In genomic region chr15:98953401-98954356, GRCm38 (mm10) we compare ENCODE assay signal across 8 mouse cellular contexts. TPM values are rescaled to one million over a fixed set of nuclear protein-coding genes. Genes with fewer than 3 reads are reported as not detected.
A peak's percentile ranks its signal among the peaks of the same experiment; 100 is the strongest.
DNase-seq lines count a peak whose midpoint lies in the region; ATAC-seq and TF ChIP-seq lines count a peak whose summit lies in the region.

Gm49450 (minus strand) TSS chr15:98953551.
Tuba1a (minus strand) TSS chr15:98953703.

- peak; percentile 99 for ATAC-seq in forebrain, embryonic 12.5 days (ENCODE audit: low FRiP score)
- peak; percentile 99 for ATAC-seq in heart, embryonic 16.5 days (replicated peaks; ENCODE audit: extremely low read depth, insufficient read depth, low FRiP score)
- peak; percentile 75 for ATAC-seq in liver, embryonic 14.5 days (ENCODE audit: insufficient read depth)
- ATAC-seq in stomach, postnatal 0 days (ENCODE audit: low FRiP score, low TSS enrichment), result peak; percentile 96

- peaks cover 22% of the 10 kb centered on the region for H3K36me3 ChIP-seq in E14TG2a.4 (ENCODE audit: insufficient read depth, low read length)
- peaks cover 16% of the 10 kb centered on the region for H3K36me3 ChIP-seq in forebrain, embryonic 12.5 days (replicated peaks)
- H3K36me3 ChIP-seq in heart, embryonic 16.5 days (ENCODE audit: control insufficient read depth, insufficient read depth), result 0 out of 2 replicates have a peak, but pooled peaks cover 4% of the 10 kb centered on the region
- no peaks in the 10 kb centered on the region for H3K36me3 ChIP-seq in liver, embryonic 14.5 days (replicated peaks; ENCODE audit: control insufficient read depth, insufficient read depth, low read depth)
- H3K36me3 ChIP-seq in stomach, postnatal 0 days (ENCODE audit: control insufficient read depth, insufficient read depth, low read length), result no peaks in the 10 kb centered on the region; the same call in 1 of the 2 replicates

- H3K4me1 ChIP-seq in E14TG2a.4 (replicated peaks; ENCODE audit: low read depth, low read length), result peaks cover 40% of the 10 kb centered on the region
- H3K4me1 ChIP-seq in forebrain, embryonic 12.5 days, result peaks cover 27% of the 10 kb centered on the region
- peaks cover 7% of the 10 kb centered on the region for H3K4me1 ChIP-seq in heart, embryonic 16.5 days (ENCODE audit: control insufficient read depth, insufficient read depth, low read length)
- H3K4me1 ChIP-seq in liver, embryonic 14.5 days (replicated peaks; ENCODE audit: control insufficient read depth in 2 of 2, insufficient read depth in 2 of 2, low read length in 1 of 2), result peaks cover 2 to 8% of the 10 kb centered on the region in 2 experiments; a peak in 3 of 4 replicates
- H3K4me1 ChIP-seq in stomach, postnatal 0 days (replicated peaks; ENCODE audit: control insufficient read depth, insufficient read depth), result no peaks in the 10 kb centered on the region

- DNase-seq in c-Kit-positive CD71-positive TER-119-positive erythroid progenitor cells, embryonic 14.5 days (ENCODE audit: low spot score), result peak; percentile 41
- DNase-seq in kidney, postnatal 25 days, result peak; percentile 85 to 94
- peak in 2 of 3 experiments; percentile 41 to 53 for DNase-seq in liver, embryonic 14.5 days (ENCODE audit: low read depth in 3 of 3, low spot score in 3 of 3)
- DNase-seq in neural tube, embryonic 10.5 days (ENCODE audit: extremely low spot score, low spot score), result peak; percentile 98
- DNase-seq in stomach, postnatal 0 days (ENCODE audit: low spot score), result peak; percentile 77

- H3K9me3 ChIP-seq in E14TG2a.4 (ENCODE audit: low read length), result no peaks in the 10 kb centered on the region
- no peaks in the 10 kb centered on the region for H3K9me3 ChIP-seq in forebrain, embryonic 12.5 days
- H3K9me3 ChIP-seq in heart, embryonic 16.5 days (replicated peaks; ENCODE audit: control insufficient read depth, low read length), result no peaks in the 10 kb centered on the region
- no peaks in the 10 kb centered on the region for H3K9me3 ChIP-seq in liver, embryonic 14.5 days (ENCODE audit: control insufficient read depth, low read length)
- H3K9me3 ChIP-seq in stomach, postnatal 0 days (ENCODE audit: control insufficient read depth, low read length), result no peaks in the 10 kb centered on the region

- WGBS in forebrain, embryonic 12.5 days, result 1% methylated on average over 28 of the region's 28 CpGs
- WGBS in heart, embryonic 16.5 days, result 7% methylated on average over 28 of the region's 28 CpGs
- 10% methylated on average over 28 of the region's 28 CpGs for WGBS in liver, embryonic 14.5 days (ENCODE audit: insufficient replicate concordance)
- 7% methylated on average over 28 of the region's 28 CpGs for WGBS in stomach, postnatal 0 days

- peak within 1 kb of the TSS; percentile 99 for H3K9ac ChIP-seq in forebrain, embryonic 12.5 days
- peak within 1 kb of the TSS; percentile 98 for H3K9ac ChIP-seq in heart, embryonic 16.5 days (ENCODE audit: low read length)
- H3K9ac ChIP-seq in liver, embryonic 14.5 days (replicated peaks), result peak within 1 kb of the TSS; percentile 68
- H3K9ac ChIP-seq in stomach, postnatal 0 days (ENCODE audit: low read length), result peak within 1 kb of the TSS; percentile 89

- TF ChIP-seq CTCF in E14TG2a.4 (conservative IDR thresholded peaks at IDR 0.05; ENCODE audit: low read length), result no peak
- no peak for TF ChIP-seq CTCF in liver, embryonic 14.5 days (IDR thresholded peaks at IDR 0.05; ENCODE audit: low read depth)
- 0 out of 2 replicates have a peak, but pooled peaks have one; percentile 4 for TF ChIP-seq CTCF in stomach, postnatal 0 days (IDR thresholded peaks at IDR 0.05; ENCODE audit: low read depth)

- no peaks in the 10 kb centered on the region for H3K27me3 ChIP-seq in E14TG2a.4 (ENCODE audit: insufficient read depth, low read length)
- H3K27me3 ChIP-seq in forebrain, embryonic 12.5 days, result no peaks in the 10 kb centered on the region
- no peaks in the 10 kb centered on the region for H3K27me3 ChIP-seq in heart, embryonic 16.5 days (ENCODE audit: control insufficient read depth, insufficient read depth, low read length)
- peaks cover 12% of the 10 kb centered on the region for H3K27me3 ChIP-seq in liver, embryonic 14.5 days (ENCODE audit: control insufficient read depth, insufficient read depth, low read length)
- no peaks in the 10 kb centered on the region for H3K27me3 ChIP-seq in stomach, postnatal 0 days (ENCODE audit: control insufficient read depth, insufficient read depth, low read length)

- peak within 1 kb of the TSS; percentile 100 for H3K27ac ChIP-seq in forebrain, embryonic 12.5 days
- H3K27ac ChIP-seq in heart, embryonic 16.5 days (ENCODE audit: low read length), result peak within 1 kb of the TSS; percentile 98
- H3K27ac ChIP-seq in liver, embryonic 14.5 days, result no peak within 1 kb of the TSS
- peak within 1 kb of the TSS; percentile 92 for H3K27ac ChIP-seq in stomach, postnatal 0 days (replicated peaks)

- no peak for TF ChIP-seq EP300 in liver, embryonic 14.5 days (IDR thresholded peaks at IDR 0.05; ENCODE audit: low read depth)
- TF ChIP-seq EP300 in stomach, postnatal 0 days (optimal IDR thresholded peaks at IDR 0.05), result no peak

- H3K4me2 ChIP-seq in forebrain, embryonic 12.5 days, result peak within 1 kb of the TSS; percentile 66
- H3K4me2 ChIP-seq in heart, embryonic 16.5 days (ENCODE audit: low read depth, low read length), result peak within 1 kb of the TSS; percentile 77
- peak within 1 kb of the TSS; percentile 85 for H3K4me2 ChIP-seq in liver, embryonic 14.5 days (ENCODE audit: low read depth)
- H3K4me2 ChIP-seq in stomach, postnatal 0 days (replicated peaks; ENCODE audit: low read depth), result peak within 1 kb of the TSS; percentile 55

- H3K4me3 ChIP-seq in E14TG2a.4 (replicated peaks; ENCODE audit: low read length), result peak within 1 kb of the TSS; percentile 92
- peak within 1 kb of the TSS; percentile 91 for H3K4me3 ChIP-seq in forebrain, embryonic 12.5 days (replicated peaks)
- peak within 1 kb of the TSS; percentile 96 for H3K4me3 ChIP-seq in heart, embryonic 16.5 days (ENCODE audit: low read length)
- peak within 1 kb of the TSS; percentile 71 to 87 for H3K4me3 ChIP-seq in liver, embryonic 14.5 days (ENCODE audit: insufficient read depth in 1 of 2, low read depth in 2 of 2, low read length in 2 of 2)
- peak within 1 kb of the TSS; percentile 77 for H3K4me3 ChIP-seq in stomach, postnatal 0 days (ENCODE audit: low read depth, low read length)

RNA-seq across cellular contexts. Expression of gene Gm49450, which starts in this region (rescaled TPM):
- polyA plus RNA-seq in forebrain, embryonic 12.5 days (2016; fragmentation: Nextera tagmentation; extraction: Ambion mirVana), result not detected in 2 replicates
- polyA plus RNA-seq in heart, embryonic 16.5 days (2015; fragmentation: Nextera tagmentation; extraction: Ambion mirVana), result not detected in 2 replicates
- 0.15 and 6.4 TPM in 2 replicates for polyA plus RNA-seq in liver, embryonic 14.5 days (2012; rRNA removed)
- not detected in 2 replicates for polyA plus RNA-seq in liver, embryonic 14.5 days (2014; fragmentation: Nextera tagmentation; extraction: Ambion mirVana)
- not detected in 2 replicates for polyA plus RNA-seq in stomach, postnatal 0 days (2015; fragmentation: Nextera tagmentation; extraction: Ambion mirVana)

RNA-seq across cellular contexts. Expression of gene Tuba1a, which starts in this region (rescaled TPM):
- 7,386 and 7,785 TPM in 2 replicates for polyA plus RNA-seq in forebrain, embryonic 12.5 days (2016; fragmentation: Nextera tagmentation; extraction: Ambion mirVana)
- polyA plus RNA-seq in heart, embryonic 16.5 days (2015; fragmentation: Nextera tagmentation; extraction: Ambion mirVana), result 727 and 789 TPM in 2 replicates
- 44.7 and 62.0 TPM in 2 replicates for polyA plus RNA-seq in liver, embryonic 14.5 days (2012; rRNA removed)
- polyA plus RNA-seq in liver, embryonic 14.5 days (2014; fragmentation: Nextera tagmentation; extraction: Ambion mirVana), result 60.1 and 69.0 TPM in 2 replicates
- 537 and 602 TPM in 2 replicates for polyA plus RNA-seq in stomach, postnatal 0 days (2015; fragmentation: Nextera tagmentation; extraction: Ambion mirVana)

Comparison
In these comparisons a context has a peak if more than half of its experiments do, and no peak if none do; other contexts are left out.
1. DNase-seq: peak in every context shown above with its lines; median percentile 98 in neural tube, embryonic 10.5 days; 90 in kidney, postnatal 25 days; 77 in stomach, postnatal 0 days; 47 in liver, embryonic 14.5 days; 41 in c-Kit-positive CD71-positive TER-119-positive erythroid progenitor cells, embryonic 14.5 days.